Mouse (Mus musculus) left cerebral cortex, postnatal 14 days (tissue): ENCODE results near the gene Olfr360. TPM values are rescaled to one million over a fixed set of nuclear protein-coding genes. Genes with fewer than 3 reads are reported as not detected.
"Not testable (repeated sequence)": the region's sequence is repeated elsewhere in the genome, so short reads cannot be mapped to it uniquely, and the experiment has no call there.

ENCODE experiments used
- DNase-seq, 2 experiments: peaks; one replicate each; pipeline ENCODE4 v3.0.0; 2021 to 2022; ENCODE audit warnings: low spot score in 2 of 2, mixed read lengths in 1 of 2
- intact Hi-C: fragments of 180-260 bp; cut with DNase I; formaldehyde crosslinking; loops from one replicate; pipeline ENCODE4 v1.15.1; 2025
- long read RNA-seq, 2 experiments: library from polyadenylated mRNA; stranded (forward); transcript quantifications; one replicate each; pipeline ENCODE4 v2.0.0; 2021
- total RNA-seq, 2 experiments: library from RNA; stranded (reverse); gene quantifications; 2 replicates each; pipeline ENCODE4 v1.2.3; 2021

Olfr360 gene
- not detected for total RNA-seq
- long read RNA-seq, experiment 1 = 0 reads
- long read RNA-seq, experiment 2 = 0 reads

GRCm38 (mm10) chr2:37065446-37065845 lies at the start of gene Olfr360:
TSS of gene Olfr360 (plus strand) at chr2:37065746.
- no peak for DNase-seq
- intact Hi-C loops = no loop called here

GRCm38 (mm10) chr2:37089190-37089589 lies 23.6 kb downstream of the Olfr360 start, which contains the start of gene Olfr361:
TSS of gene Olfr361 (minus strand) at chr2:37089290.
- DNase-seq, intact Hi-C loops: not testable (repeated sequence)

DNA sequence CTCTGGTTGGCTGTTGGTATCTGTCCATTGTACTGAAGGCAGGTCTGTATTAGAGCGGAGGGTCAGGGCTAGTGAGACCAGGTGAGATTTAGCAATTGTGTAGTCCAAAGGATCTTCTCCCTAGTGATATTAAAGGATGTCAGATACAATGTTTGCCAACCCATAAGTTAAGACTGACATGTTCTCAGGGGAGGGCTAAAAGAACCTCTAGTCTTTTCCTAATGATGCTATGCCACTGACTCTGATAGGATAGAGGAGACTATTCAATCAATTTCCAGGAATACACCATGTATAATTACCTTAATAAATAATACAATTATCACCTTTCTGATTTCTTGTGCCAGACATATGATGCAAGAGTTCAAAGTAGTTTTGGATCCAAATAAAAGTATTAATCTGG lies 52.3 kb downstream of the Olfr360 start, which contains the start of gene Olfr362:
Gene Olfr362, minus strand, starts transcription at position 101 of the 400 bp plus-strand sequence.
- DNase-seq = no peak
- intact Hi-C loops = no loop called here

Other genes starting within 250 kb of the Olfr360 start
- not detected for gene Olfr3, start 248.7 kb upstream of the Olfr360 start, total RNA-seq
- not detected for gene Olfr350, start 219.4 kb upstream of the Olfr360 start, total RNA-seq
- not detected for gene Olfr351, start 203.1 kb upstream of the Olfr360 start, total RNA-seq
- gene Olfr352, start 197.3 kb upstream of the Olfr360 start, total RNA-seq = not detected
- gene Olfr353, start 172.8 kb upstream of the Olfr360 start, total RNA-seq = not detected
- under 1 TPM in 1 of 2 experiments, not detected in 1; 0.04 TPM for gene Olfr354, start 160.1 kb upstream of the Olfr360 start, total RNA-seq
- not detected for gene Olfr355, start 136.8 kb upstream of the Olfr360 start, total RNA-seq
- gene Olfr356, start 128.6 kb upstream of the Olfr360 start, total RNA-seq = not detected
- gene Olfr357, start 71.9 kb upstream of the Olfr360 start, total RNA-seq = not detected
- gene Olfr358, start 56.4 kb upstream of the Olfr360 start, total RNA-seq = not detected
- not detected for gene Olfr361, start 23.5 kb downstream of the Olfr360 start, total RNA-seq
- not detected for gene Olfr362, start 52.2 kb downstream of the Olfr360 start, total RNA-seq
- not detected for gene Olfr364-ps1, start 73.6 kb downstream of the Olfr360 start, total RNA-seq
- not detected for gene Olfr365, start 122.5 kb downstream of the Olfr360 start, total RNA-seq
- gene Olfr366, start 145.8 kb downstream of the Olfr360 start, total RNA-seq = not detected